Mouse (Mus musculus): ENCODE measurements around the gene Zswim9. TPM values are rescaled to one million over a fixed set of nuclear protein-coding genes. Genes with fewer than 3 reads are reported as not detected.

The Zswim9 gene
- polyA plus RNA-seq (2014; fragmentation: Nextera tagmentation; extraction: Ambion mirVana): 5.4 and 7.0 TPM in 2 replicates

- Histone ChIP-seq H3K4me3 (replicated peaks; ENCODE audit: low read depth, low read length) (peak within 1 kb of the TSS; percentile 67), H3K27me3 (ENCODE audit: control insufficient read depth, insufficient read depth, low read length) (no peaks in the 10 kb centered on the region), H3K4me1 (ENCODE audit: control insufficient read depth, insufficient read depth, low read length) (peaks cover 3% of the 10 kb centered on the region; the same call in 1 of the 2 replicates), H3K27ac (replicated peaks; ENCODE audit: low read depth, low read length) (peak within 1 kb of the TSS; percentile 92), H3K9ac (replicated peaks; ENCODE audit: low read length) (peak within 1 kb of the TSS; percentile 78), H3K9me3 (ENCODE audit: control insufficient read depth, low read length) (no peaks in the 10 kb centered on the region), H3K4me2 (ENCODE audit: low read length) (peak within 1 kb of the TSS; percentile 72), H3K36me3 (ENCODE audit: control insufficient read depth, insufficient read depth, low read length) (peaks cover 38% of the 10 kb centered on the region)
- DNase-seq (peak; percentile 97), ATAC-seq (ENCODE audit: low FRiP score, low TSS enrichment) (peak; percentile 97)
- WGBS: under 1% methylated on average over 39 of the region's 39 CpGs
Observed at GRCm38 (mm10) chr7:13278308-13278891, at the start of gene Zswim9. Zswim9 (minus strand) TSS chr7:13278721.

GRCm38 (mm10) chr7:13324316-13324715, 45.8 kb upstream of the Zswim9 start, which contains the start of gene Pla2g4c:
Pla2g4c (plus strand) TSS chr7:13324655.
- H3K9me3 ChIP-seq (ENCODE audit: control insufficient read depth, low read length): no peaks in the 10 kb centered on the region
- WGBS: 88% methylated on average over 2 of the region's 2 CpGs
- no peaks in the 10 kb centered on the region for H3K27me3 ChIP-seq (ENCODE audit: control insufficient read depth, insufficient read depth, low read length)
- H3K9ac ChIP-seq (replicated peaks; ENCODE audit: low read length): no peak within 1 kb of the TSS
- DNase-seq: no peak
- H3K4me2 ChIP-seq (ENCODE audit: low read length): no peak within 1 kb of the TSS
- no peak for ATAC-seq (ENCODE audit: low FRiP score, low TSS enrichment)
- no peak within 1 kb of the TSS for H3K27ac ChIP-seq (replicated peaks; ENCODE audit: low read depth, low read length)
- H3K4me1 ChIP-seq (ENCODE audit: control insufficient read depth, insufficient read depth, low read length): no peaks in the 10 kb centered on the region
- no peak within 1 kb of the TSS for H3K4me3 ChIP-seq (replicated peaks; ENCODE audit: low read depth, low read length)
- no peaks in the 10 kb centered on the region for H3K36me3 ChIP-seq (ENCODE audit: control insufficient read depth, insufficient read depth, low read length)

DNA sequence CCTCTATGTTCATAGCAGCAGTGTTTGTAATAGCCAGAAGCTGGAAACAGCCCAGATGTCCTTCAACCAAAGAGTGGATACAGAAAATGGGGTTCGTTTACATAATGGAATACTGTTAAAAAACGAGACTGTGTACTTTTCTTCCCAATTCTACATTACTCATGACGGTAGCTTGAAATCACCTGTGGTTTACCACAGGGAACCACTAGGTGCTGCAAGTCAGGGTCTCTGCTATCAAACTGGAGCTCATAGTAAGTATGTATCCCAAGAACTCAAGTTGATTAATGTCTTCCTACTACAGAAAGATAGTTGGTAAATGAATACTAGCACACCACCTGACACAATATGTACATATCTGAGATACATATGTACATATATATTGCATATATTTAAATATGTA, 42.9 kb upstream of the Zswim9 start:
- no peak overlapping the region for H3K9ac ChIP-seq (replicated peaks; ENCODE audit: low read length)
- no peak overlapping the region for H3K4me2 ChIP-seq (ENCODE audit: low read length)
- no peaks in the 10 kb centered on the region for H3K27me3 ChIP-seq (ENCODE audit: control insufficient read depth, insufficient read depth, low read length)
- no peak overlapping the region for H3K27ac ChIP-seq (replicated peaks; ENCODE audit: low read depth, low read length)
- no peaks in the 10 kb centered on the region for H3K36me3 ChIP-seq (ENCODE audit: control insufficient read depth, insufficient read depth, low read length)
- no peaks in the 10 kb centered on the region for H3K4me1 ChIP-seq (ENCODE audit: control insufficient read depth, insufficient read depth, low read length)
- no peak overlapping the region for H3K4me3 ChIP-seq (replicated peaks; ENCODE audit: low read depth, low read length)
- DNase-seq: no peak
- ATAC-seq (ENCODE audit: low FRiP score, low TSS enrichment): no peak
- WGBS: 93% methylated on average over 3 of the region's 3 CpGs
- no peaks in the 10 kb centered on the region for H3K9me3 ChIP-seq (ENCODE audit: control insufficient read depth, low read length)

- no peak overlapping the region for H3K9ac ChIP-seq (replicated peaks; ENCODE audit: low read length)
- no peak overlapping the region for H3K27ac ChIP-seq (replicated peaks; ENCODE audit: low read depth, low read length)
- WGBS: 95% methylated on average over 5 of the region's 5 CpGs
- peaks cover 35% of the 10 kb centered on the region for H3K36me3 ChIP-seq (ENCODE audit: control insufficient read depth, insufficient read depth, low read length)
- no peak for ATAC-seq (ENCODE audit: low FRiP score, low TSS enrichment)
- DNase-seq: no peak
- no peaks in the 10 kb centered on the region for H3K9me3 ChIP-seq (ENCODE audit: control insufficient read depth, low read length)
- no peaks in the 10 kb centered on the region for H3K27me3 ChIP-seq (ENCODE audit: control insufficient read depth, insufficient read depth, low read length)
- no peak overlapping the region for H3K4me3 ChIP-seq (replicated peaks; ENCODE audit: low read depth, low read length)
- no peak overlapping the region for H3K4me2 ChIP-seq (ENCODE audit: low read length)
- H3K4me1 ChIP-seq (ENCODE audit: control insufficient read depth, insufficient read depth, low read length): no peaks in the 10 kb centered on the region
Observed at GRCm38 (mm10) chr7:13314095-13314597, 35.6 kb upstream of the Zswim9 start.

DNA sequence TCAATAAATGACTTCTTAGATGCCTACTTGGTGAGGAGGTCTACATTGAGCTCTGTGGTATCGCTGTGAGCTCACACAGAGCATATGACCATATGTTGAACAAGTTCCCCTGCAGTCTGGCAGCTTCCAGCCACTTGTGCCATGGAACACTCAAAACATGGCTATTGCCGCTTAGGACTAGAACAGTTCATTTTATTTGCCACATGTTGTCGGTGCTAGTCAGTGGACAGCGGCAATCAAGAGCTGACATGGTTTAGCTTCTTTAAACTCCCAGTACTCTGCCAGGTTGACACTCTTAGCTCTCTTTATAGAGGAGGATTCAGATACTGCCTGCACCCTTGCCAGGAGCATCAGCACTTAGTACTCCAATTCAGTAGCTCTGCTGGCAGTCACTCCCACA, 32.9 kb upstream of the Zswim9 start:
- 96% methylated on average over 4 of the region's 4 CpGs for WGBS
- Histone ChIP-seq H3K4me1 (ENCODE audit: control insufficient read depth, insufficient read depth, low read length) (no peaks in the 10 kb centered on the region), H3K4me2 (ENCODE audit: low read length) (no peak overlapping the region), H3K4me3 (replicated peaks; ENCODE audit: low read depth, low read length) (no peak overlapping the region), H3K27ac (replicated peaks; ENCODE audit: low read depth, low read length) (no peak overlapping the region), H3K9ac (replicated peaks; ENCODE audit: low read length) (no peak overlapping the region), H3K27me3 (ENCODE audit: control insufficient read depth, insufficient read depth, low read length) (no peaks in the 10 kb centered on the region), H3K9me3 (ENCODE audit: control insufficient read depth, low read length) (no peaks in the 10 kb centered on the region), H3K36me3 (ENCODE audit: control insufficient read depth, insufficient read depth, low read length) (peaks cover 61% of the 10 kb centered on the region)
- no peak for ATAC-seq (ENCODE audit: low FRiP score, low TSS enrichment)
- no peak for DNase-seq

DNA sequence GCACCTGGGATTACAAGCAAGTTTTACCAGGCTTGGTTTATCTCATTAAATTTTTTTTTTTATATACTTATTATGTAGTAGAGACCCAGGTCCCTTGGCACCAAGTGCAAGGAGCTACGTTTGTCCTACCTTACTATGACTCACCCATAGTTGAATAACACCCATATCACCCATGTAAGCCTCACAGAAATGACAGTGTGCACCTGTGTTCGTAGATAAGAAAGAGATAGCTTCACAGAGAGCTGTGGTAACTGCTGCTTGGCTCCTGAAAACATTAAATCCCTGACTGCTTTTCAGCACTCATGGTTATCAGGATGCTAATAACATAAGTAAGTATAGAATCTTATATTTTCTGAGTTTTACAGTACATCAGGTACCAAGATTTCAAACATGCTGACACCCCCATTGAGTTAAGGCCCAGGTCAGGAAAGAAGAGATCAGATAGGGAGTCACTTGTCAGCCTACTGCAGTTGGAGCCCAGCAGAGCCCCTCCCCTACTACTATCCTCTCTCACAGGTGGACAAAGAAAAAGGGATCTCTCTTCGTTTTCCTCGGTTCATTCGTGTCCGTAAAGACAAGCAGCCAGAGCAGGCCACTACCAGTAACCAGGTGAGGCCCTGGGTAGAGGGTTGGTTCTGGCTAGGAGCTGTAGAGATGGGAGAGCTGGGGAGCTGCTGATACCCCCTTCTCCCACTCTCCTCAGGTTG, 32.1 kb upstream of the Zswim9 start:
- no peak for ATAC-seq (ENCODE audit: low FRiP score, low TSS enrichment)
- H3K9ac ChIP-seq (replicated peaks; ENCODE audit: low read length): no peak overlapping the region
- H3K27ac ChIP-seq (replicated peaks; ENCODE audit: low read depth, low read length): no peak overlapping the region
- no peaks in the 10 kb centered on the region for H3K9me3 ChIP-seq (ENCODE audit: control insufficient read depth, low read length)
- H3K36me3 ChIP-seq (ENCODE audit: control insufficient read depth, insufficient read depth, low read length): peaks cover 68% of the 10 kb centered on the region
- no peaks in the 10 kb centered on the region for H3K27me3 ChIP-seq (ENCODE audit: control insufficient read depth, insufficient read depth, low read length)
- H3K4me2 ChIP-seq (ENCODE audit: low read length): no peak overlapping the region
- DNase-seq: no peak
- no peak overlapping the region for H3K4me3 ChIP-seq (replicated peaks; ENCODE audit: low read depth, low read length)
- no peaks in the 10 kb centered on the region for H3K4me1 ChIP-seq (ENCODE audit: control insufficient read depth, insufficient read depth, low read length)
- WGBS: 94% methylated on average over 6 of the region's 6 CpGs

GRCm38 (mm10) chr7:13309407-13309806, 30.9 kb upstream of the Zswim9 start:
- Histone ChIP-seq H3K27me3 (ENCODE audit: control insufficient read depth, insufficient read depth, low read length) (no peaks in the 10 kb centered on the region), H3K4me2 (ENCODE audit: low read length) (no peak overlapping the region), H3K36me3 (ENCODE audit: control insufficient read depth, insufficient read depth, low read length) (peaks cover 76% of the 10 kb centered on the region), H3K4me3 (replicated peaks; ENCODE audit: low read depth, low read length) (no peak overlapping the region), H3K9ac (replicated peaks; ENCODE audit: low read length) (no peak overlapping the region), H3K9me3 (ENCODE audit: control insufficient read depth, low read length) (no peaks in the 10 kb centered on the region), H3K4me1 (ENCODE audit: control insufficient read depth, insufficient read depth, low read length) (no peaks in the 10 kb centered on the region), H3K27ac (replicated peaks; ENCODE audit: low read depth, low read length) (no peak overlapping the region)
- WGBS: 92% methylated on average over 2 of the region's 2 CpGs
- no peak for DNase-seq
- no peak for ATAC-seq (ENCODE audit: low FRiP score, low TSS enrichment)

DNA sequence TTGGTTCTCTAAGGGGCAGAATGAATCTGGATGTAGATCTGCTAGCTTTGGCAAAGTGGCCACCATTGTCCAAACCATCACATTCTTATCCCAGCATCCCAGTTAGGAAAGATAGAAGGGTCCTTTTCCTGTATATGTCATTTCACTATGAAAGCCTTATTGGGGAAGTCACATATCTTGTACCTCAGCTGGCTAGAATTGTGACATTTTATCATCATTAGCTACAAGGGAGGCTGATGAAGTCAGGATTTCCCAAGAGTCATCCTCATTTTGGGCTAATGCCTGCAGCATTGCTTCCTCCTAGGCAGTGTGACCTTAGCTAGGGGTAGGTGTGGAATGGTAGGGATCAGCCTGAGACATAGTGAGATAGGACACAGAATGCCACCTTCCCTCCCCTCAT, 24.9 kb upstream of the Zswim9 start:
- H3K9me3 ChIP-seq (ENCODE audit: control insufficient read depth, low read length): no peaks in the 10 kb centered on the region
- H3K9ac ChIP-seq (replicated peaks; ENCODE audit: low read length): no peak overlapping the region
- no peak overlapping the region for H3K27ac ChIP-seq (replicated peaks; ENCODE audit: low read depth, low read length)
- H3K4me1 ChIP-seq (ENCODE audit: control insufficient read depth, insufficient read depth, low read length): no peaks in the 10 kb centered on the region
- no peak overlapping the region for H3K4me3 ChIP-seq (replicated peaks; ENCODE audit: low read depth, low read length)
- ATAC-seq (ENCODE audit: low FRiP score, low TSS enrichment): no peak
- DNase-seq: no peak
- peaks cover 87% of the 10 kb centered on the region for H3K36me3 ChIP-seq (ENCODE audit: control insufficient read depth, insufficient read depth, low read length)
- no peak overlapping the region for H3K4me2 ChIP-seq (ENCODE audit: low read length)
- H3K27me3 ChIP-seq (ENCODE audit: control insufficient read depth, insufficient read depth, low read length): no peaks in the 10 kb centered on the region

DNA sequence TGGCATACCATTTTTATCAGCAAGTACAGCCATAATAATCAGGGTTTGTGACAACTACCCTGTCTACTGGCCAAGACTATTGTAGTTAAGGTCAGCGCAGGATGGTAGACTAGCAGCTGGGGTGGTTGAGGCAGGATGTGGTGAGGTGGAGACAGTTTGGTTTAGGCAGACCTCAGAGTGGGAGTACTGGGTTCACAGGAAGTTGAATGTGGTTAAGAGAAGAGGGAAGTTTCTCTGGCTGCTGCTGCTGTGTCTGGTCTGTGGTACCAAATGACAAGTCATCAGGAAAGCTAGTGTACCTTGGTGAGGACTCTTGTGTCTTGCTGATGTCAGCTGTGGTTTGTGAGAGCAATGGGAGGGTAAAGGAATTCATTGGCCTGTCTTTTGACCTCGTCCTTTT, 24.3 kb upstream of the Zswim9 start:
- no peaks in the 10 kb centered on the region for H3K9me3 ChIP-seq (ENCODE audit: control insufficient read depth, low read length)
- H3K27ac ChIP-seq (replicated peaks; ENCODE audit: low read depth, low read length): no peak overlapping the region
- H3K36me3 ChIP-seq (ENCODE audit: control insufficient read depth, insufficient read depth, low read length): peaks cover 84% of the 10 kb centered on the region
- H3K27me3 ChIP-seq (ENCODE audit: control insufficient read depth, insufficient read depth, low read length): no peaks in the 10 kb centered on the region
- no peak for ATAC-seq (ENCODE audit: low FRiP score, low TSS enrichment)
- no peaks in the 10 kb centered on the region for H3K4me1 ChIP-seq (ENCODE audit: control insufficient read depth, insufficient read depth, low read length)
- H3K4me3 ChIP-seq (replicated peaks; ENCODE audit: low read depth, low read length): no peak overlapping the region
- 89% methylated on average over 2 of the region's 2 CpGs for WGBS
- H3K9ac ChIP-seq (replicated peaks; ENCODE audit: low read length): no peak overlapping the region
- no peak for DNase-seq
- H3K4me2 ChIP-seq (ENCODE audit: low read length): no peak overlapping the region
